Mouse (Mus musculus) lung, embryonic 16.5 days (tissue): Measurements from ENCODE around the gene Has3. TPM values are rescaled to one million over a fixed set of nuclear protein-coding genes. Genes with fewer than 3 reads are reported as not detected.
A peak's percentile ranks its signal among the peaks of the same experiment; 100 is the strongest.
"Not testable (repeated sequence)": the region's sequence is repeated elsewhere in the genome, so short reads cannot be mapped to it uniquely, and the experiment has no call there.

Experiments
- ATAC-seq: fragments of 200-750 bp; cut with Nextera tagmentation; 2 replicates; pipeline ENCODE4 v1.8.0; 2017; ENCODE audit warnings: low read depth, mild to moderate bottlenecking, moderate library complexity
- H3K27ac ChIP-seq: fragments of 300-500 bp; sonication (generic); 2 replicates; pipeline ENCODE4 v1.5.1; 2014; ENCODE audit warnings: mild to moderate bottlenecking, control low read depth, low read length
- H3K27me3 ChIP-seq: fragments of 300-500 bp; sonication (generic); 2 replicates; pipeline ENCODE4 v1.6.1; 2014; ENCODE audit warnings: low read depth, low read length, mixed read lengths; ENCODE audit not compliant: control insufficient read depth, insufficient read depth
- H3K36me3 ChIP-seq: fragments of 300-500 bp; sonication (generic); 2 replicates; pipeline ENCODE4 v1.6.1; 2014; ENCODE audit warnings: low read length; ENCODE audit not compliant: control insufficient read depth, insufficient read depth
- H3K4me1 ChIP-seq: fragments of 300-500 bp; sonication (generic); replicated peaks from 2 replicates; pipeline ENCODE4 v1.6.1; 2014; ENCODE audit warnings: low read length, mixed read lengths; ENCODE audit not compliant: control insufficient read depth, insufficient read depth
- H3K4me2 ChIP-seq: fragments of 300-500 bp; sonication (generic); 2 replicates; pipeline ENCODE4 v1.6.1; 2014; ENCODE audit warnings: low read depth, low read length, control low read depth
- H3K4me3 ChIP-seq: fragments of 300-500 bp; sonication (generic); 2 replicates; pipeline ENCODE4 v1.5.1; 2014; ENCODE audit warnings: mild to moderate bottlenecking, low read length, control low read depth
- H3K9ac ChIP-seq: fragments of 300-500 bp; sonication (generic); 2 replicates; pipeline ENCODE4 v1.6.1; 2014; ENCODE audit warnings: low read length, control low read depth
- H3K9me3 ChIP-seq: fragments of 300-500 bp; sonication (generic); 2 replicates; pipeline ENCODE4 v1.6.1; 2016; ENCODE audit warnings: low read length; ENCODE audit not compliant: control insufficient read depth
- WGBS: fragments of 180-500 bp; shearing (Covaris S2); extraction: QIAGEN DNeasy Blood & Tissue Kit; methylation state at CpG from one replicate; pipeline ENCODE4 v1.1.7; 2014; 5-methylcytosine and 5-hydroxymethylcytosine counted together
- polyA plus RNA-seq: library from polyadenylated mRNA; unstranded; fragments of >200 nt; fragmentation: Nextera tagmentation; extraction: Ambion mirVana; gene quantifications from 2 replicates; pipeline ENCODE4 v1.2.1, GENCODE M21; 2015

Gene Has3
- polyA plus RNA-seq, 1 experiment from 2014 or later: 0.23 TPM

DNA sequence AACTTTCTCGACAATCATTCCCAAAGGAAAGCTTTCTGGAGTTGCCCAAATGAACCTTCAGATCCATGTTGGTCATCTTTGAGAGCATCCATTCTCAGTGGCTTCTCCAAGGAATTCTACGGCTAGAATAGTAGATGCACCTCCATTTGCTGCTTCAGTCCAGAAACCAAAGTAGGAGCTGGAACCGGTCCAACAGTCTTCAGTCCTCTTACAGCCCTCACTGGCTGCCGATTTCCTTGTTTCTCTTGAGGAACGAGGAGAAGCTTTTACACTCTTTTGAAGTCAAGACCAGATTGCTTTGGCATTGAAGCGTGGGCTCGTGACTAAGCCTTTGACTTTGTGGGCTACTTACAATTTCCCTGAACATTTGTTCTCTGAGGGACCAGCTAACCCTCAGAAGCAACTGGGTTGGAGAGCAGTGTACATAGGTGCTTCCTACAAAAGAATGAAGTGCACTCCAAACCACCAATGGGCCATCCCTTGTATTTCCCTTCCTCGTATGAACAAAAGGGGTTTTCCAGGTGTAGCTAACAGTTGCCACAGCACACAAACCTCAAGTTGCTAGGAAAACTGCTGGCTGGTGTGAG, 10.2 kb downstream of the Has3 start:
- Histone ChIP-seq H3K4me2 (no peak overlapping the region), H3K9me3 (no peaks in the 10 kb centered on the region), H3K27ac (no peak overlapping the region), H3K27me3 (no peaks in the 10 kb centered on the region), H3K4me1 (no peaks in the 10 kb centered on the region), H3K4me3 (no peak overlapping the region), H3K36me3 (peaks cover 22% of the 10 kb centered on the region), H3K9ac (no peak overlapping the region)
- WGBS: 61% methylated on average over 8 of the region's 8 CpGs
- ATAC-seq: peak; percentile 42; the same call in 1 of the 2 replicates

DNA sequence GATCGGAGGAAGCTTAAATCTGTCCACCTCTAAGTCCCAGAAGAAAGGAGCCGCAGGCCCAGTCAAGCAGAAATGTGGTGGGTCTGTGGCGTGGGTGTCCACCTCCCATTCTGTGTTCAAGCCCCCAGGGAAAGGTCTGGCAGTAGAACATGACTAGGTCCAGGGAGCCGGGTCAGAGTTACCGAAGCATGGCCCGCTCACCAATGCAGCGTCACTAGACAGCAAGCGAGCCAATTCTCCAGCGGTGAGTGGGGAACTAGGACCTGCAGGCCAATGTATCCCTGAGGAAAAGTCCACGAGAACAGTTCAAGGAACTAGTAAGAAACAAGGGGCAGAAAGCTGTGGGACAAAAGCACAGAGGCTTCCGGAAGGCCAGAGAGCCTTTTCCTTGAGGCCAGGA, 14.1 kb downstream of the Has3 start:
- not testable (repeated sequence) for H3K27ac ChIP-seq, H3K4me1 ChIP-seq, ATAC-seq, H3K27me3 ChIP-seq, H3K4me2 ChIP-seq, H3K9me3 ChIP-seq, H3K4me3 ChIP-seq, H3K9ac ChIP-seq
- WGBS: 94% methylated on average over 11 of the region's 11 CpGs
- H3K36me3 ChIP-seq: peaks cover 33% of the 10 kb centered on the region

DNA sequence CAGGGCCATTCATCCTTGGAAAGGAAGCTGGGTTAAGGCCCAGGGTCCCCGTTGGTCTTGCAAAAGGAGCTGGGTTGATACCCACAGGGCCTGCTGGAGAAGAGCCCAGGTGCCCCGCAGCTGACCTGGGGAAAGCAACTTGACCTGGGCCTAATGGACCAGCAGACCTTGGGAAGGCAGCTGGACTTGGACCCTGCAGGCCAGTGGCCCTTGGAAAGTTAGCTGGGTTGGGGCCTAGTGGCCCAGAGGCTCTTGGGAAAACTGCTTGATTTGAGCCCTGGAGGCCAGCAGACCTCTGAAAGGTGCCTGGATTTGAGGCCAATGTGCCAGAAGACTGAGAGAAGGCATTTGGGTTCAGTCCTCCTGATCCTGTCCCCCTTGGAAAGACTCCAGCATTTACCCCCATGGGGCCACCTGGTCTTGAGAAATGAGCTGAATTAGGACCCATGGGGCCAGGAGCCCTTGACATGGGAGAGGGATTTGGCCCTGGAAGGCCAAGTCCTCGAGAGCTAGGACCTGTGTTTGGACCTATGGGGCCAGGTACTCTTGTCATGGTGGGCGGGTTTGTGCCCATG, 14.9 kb downstream of the Has3 start:
- not testable (repeated sequence) for H3K27ac ChIP-seq, H3K9me3 ChIP-seq, H3K9ac ChIP-seq, H3K4me1 ChIP-seq, H3K4me2 ChIP-seq, H3K27me3 ChIP-seq, ATAC-seq, H3K4me3 ChIP-seq
- 86% methylated on average over 4 of the region's 4 CpGs for WGBS
- H3K36me3 ChIP-seq: peaks cover 30% of the 10 kb centered on the region

DNA sequence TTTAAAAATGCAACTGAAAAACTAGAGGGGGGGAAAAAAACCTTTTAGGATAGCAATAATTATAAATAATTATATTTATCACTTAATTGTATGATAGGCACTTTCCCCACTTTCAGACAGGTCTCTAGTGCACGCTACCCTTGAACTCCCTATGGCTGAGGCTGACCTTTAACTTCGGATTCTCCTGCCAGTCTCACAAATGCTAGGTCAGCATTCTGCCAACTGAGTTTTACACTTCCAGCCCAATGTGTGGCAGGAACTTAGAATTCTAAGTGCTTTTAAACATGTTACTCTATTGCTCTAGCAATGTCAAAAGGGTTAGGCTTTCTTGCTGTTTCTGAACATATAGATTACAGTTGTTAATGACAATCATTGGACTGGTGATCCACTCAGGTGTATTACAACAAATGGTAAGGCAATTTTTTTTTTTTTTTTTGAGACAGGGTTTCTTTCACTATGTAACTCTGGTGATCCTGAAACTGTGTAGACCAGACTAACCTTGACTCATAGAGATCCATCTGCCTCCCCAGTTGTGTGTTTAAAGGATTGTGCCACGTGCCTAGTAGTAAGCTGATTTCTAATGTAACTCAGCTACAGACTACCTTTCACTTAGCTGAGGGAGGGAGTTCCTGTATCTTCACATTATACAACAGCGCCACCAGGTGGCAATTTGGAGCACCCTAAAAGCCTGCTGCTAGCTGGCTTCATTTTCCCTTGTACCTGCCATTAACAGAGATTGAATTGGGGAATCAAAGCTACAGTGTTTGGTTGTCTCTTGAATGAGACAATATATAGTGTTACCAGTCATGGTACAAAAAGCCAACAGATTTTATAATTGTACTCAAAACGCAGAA, 17.5 kb downstream of the Has3 start:
- H3K4me3 ChIP-seq: no peak overlapping the region
- H3K9me3 ChIP-seq: no peaks in the 10 kb centered on the region
- peak; percentile 50; the same call in 1 of the 2 replicates for ATAC-seq
- H3K27ac ChIP-seq: no peak overlapping the region
- H3K4me2 ChIP-seq: no peak overlapping the region
- H3K9ac ChIP-seq: no peak overlapping the region
- peaks cover 15% of the 10 kb centered on the region for H3K4me1 ChIP-seq
- 45% methylated on average over 5 of the region's 5 CpGs for WGBS
- H3K36me3 ChIP-seq: peaks cover 21% of the 10 kb centered on the region
- H3K27me3 ChIP-seq: no peaks in the 10 kb centered on the region

DNA sequence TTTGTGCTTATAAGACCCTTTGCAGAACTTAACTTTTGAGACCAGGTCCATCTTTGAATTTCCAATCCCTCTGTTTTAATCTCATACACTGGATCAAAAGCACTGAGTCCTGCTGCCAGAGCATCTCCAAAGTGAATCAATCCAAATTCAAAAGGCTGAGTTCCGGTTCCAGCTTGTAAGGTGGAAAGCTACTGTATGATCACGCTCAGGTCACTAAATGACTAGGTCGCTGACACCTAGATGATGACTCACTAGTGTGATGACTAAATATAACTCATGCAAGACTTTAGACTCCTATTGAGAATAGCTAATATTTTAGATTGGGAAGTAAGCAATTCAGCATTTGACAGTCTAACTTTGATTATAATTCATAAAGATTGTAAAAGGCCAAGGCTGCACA, 18.8 kb downstream of the Has3 start:
- Histone ChIP-seq H3K27me3 (no peaks in the 10 kb centered on the region), H3K36me3 (peaks cover 15% of the 10 kb centered on the region), H3K4me1 (peaks cover 15% of the 10 kb centered on the region), H3K9ac (no peak overlapping the region), H3K4me2 (no peak overlapping the region), H3K4me3 (no peak overlapping the region), H3K27ac (no peak overlapping the region), H3K9me3 (no peaks in the 10 kb centered on the region)
- WGBS: 68% methylated on average over 3 of the region's 3 CpGs
- ATAC-seq: no peak

DNA sequence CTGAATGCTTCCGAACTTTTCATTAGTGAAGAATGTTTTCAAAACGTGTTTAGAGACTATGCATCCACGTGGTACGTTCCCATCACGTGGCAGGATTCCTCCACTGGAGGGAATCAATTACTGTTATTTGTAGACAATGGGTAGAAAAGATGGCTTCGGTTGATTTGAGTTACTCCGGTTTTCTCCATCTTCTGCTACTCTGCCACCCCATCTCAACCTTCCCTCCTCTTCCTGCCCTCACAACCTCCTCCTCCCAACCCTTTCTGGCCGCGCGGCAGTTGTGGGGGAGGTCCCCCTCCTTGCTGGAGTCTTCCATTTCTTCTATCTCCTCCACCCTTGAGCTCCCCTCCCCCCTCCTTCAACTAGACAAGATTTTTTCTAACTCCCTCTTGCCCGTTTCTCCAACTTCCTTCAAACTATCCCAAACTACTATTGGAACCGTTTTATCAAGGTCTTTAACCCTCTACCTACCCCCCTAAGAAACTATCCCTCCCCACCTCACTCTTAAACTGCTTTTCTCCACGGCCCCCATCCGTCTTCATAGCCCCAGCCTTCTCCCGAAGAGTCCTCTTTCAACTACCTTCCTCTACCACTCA, 22.3 kb downstream of the Has3 start:
- Histone ChIP-seq H3K4me2 (peak overlapping the region; percentile 83), H3K4me3 (peak overlapping the region; percentile 94), H3K36me3 (0 out of 2 replicates have a peak, but pooled peaks cover 4% of the 10 kb centered on the region), H3K9ac (peak overlapping the region; percentile 97), H3K27me3 (no peaks in the 10 kb centered on the region), H3K9me3 (no peaks in the 10 kb centered on the region), H3K27ac (peak overlapping the region; percentile 96), H3K4me1 (peaks cover 24% of the 10 kb centered on the region)
- ATAC-seq: peak; percentile 39; the same call in 1 of the 2 replicates
- WGBS: 0% methylated on average over 15 of the region's 15 CpGs

DNA sequence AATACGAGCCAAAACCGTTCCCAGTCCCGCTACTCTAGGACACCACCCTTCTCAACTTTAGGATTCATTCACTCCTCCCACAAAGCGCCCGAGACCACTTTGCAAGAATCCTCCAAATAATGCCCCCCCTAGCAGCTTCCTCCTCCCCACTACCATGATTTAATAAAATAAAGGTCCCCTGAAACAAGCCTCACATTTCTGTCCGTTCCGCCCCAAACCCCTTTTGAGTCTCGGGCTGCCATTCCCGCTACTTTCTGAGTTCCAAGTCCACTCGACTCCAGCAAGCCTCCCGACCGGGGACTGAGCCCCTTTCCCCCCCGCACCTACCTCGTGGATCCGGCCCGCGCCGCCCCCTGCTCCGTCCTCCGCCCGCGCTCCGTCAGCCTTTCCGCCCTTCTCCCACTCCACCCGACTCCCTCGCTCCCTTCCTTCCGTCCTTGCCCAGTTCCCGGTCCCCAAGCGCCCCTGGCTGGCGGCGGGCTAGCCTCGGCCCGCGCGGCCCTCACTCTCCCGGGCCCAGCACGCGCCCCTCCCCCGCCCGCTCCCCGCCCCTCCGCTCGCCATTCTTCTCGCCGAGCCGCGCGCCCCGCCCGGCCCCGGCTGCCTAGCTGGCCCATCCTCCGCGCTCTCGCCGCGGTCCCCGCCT, 22.9 kb downstream of the Has3 start:
- ATAC-seq: peak; percentile 85
- Histone ChIP-seq H3K4me2 (peak overlapping the region; percentile 83), H3K27ac (peak overlapping the region; percentile 96), H3K4me1 (peaks cover 24% of the 10 kb centered on the region), H3K36me3 (0 out of 2 replicates have a peak, but pooled peaks cover 7% of the 10 kb centered on the region), H3K9ac (peak overlapping the region; percentile 97), H3K4me3 (peak overlapping the region; percentile 94), H3K9me3 (no peaks in the 10 kb centered on the region), H3K27me3 (no peaks in the 10 kb centered on the region)
- under 1% methylated on average over 55 of the region's 57 CpGs for WGBS

DNA sequence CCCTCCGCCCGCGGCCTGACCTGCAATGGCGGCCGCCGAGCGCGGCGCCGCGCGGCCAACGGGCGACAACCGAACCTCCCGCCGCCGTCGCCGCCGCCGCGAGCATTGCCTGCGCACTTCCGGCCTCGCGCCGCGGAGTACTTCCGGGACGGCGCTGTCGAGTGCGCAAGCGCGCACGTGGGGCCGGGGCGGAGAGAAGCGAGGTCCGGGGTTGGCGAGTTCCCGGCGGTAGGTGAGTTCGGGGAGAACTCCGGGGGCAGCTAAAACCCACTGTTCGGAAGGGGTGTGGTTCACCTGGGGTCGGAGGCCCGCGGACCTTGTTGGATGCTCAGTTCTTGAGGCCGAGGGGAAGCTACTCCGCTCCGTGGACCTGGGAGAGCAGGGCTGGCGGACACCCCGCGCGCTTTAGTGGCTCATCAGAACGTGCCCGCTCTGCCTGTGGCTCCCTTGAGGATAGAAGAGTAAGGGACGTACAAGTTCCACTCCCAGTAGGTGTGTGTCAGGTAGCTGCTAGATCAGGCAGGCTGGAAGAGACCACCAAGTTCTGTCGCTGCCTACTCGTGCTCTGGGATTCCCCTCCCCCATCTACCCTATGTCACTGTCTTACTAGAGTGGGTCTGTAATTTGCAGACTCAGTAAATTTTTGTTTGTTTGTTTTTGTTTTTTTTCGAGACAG, 23.6 kb downstream of the Has3 start, which contains the start of gene Utp4:
Gene Utp4, plus strand, starts transcription at position 156 of the 676 bp plus-strand sequence.
- under 1% methylated on average over 54 of the region's 63 CpGs for WGBS

More for the DNA sequence above, 23.6 kb downstream of the Has3 start, which contains the start of gene Utp4:
- Histone ChIP-seq H3K27ac (peak within 1 kb of the TSS; percentile 96), H3K4me3 (peak within 1 kb of the TSS; percentile 94), H3K27me3 (no peaks in the 10 kb centered on the region), H3K9ac (peak within 1 kb of the TSS; percentile 97), H3K36me3 (0 out of 2 replicates have a peak, but pooled peaks cover 8% of the 10 kb centered on the region), H3K9me3 (no peaks in the 10 kb centered on the region), H3K4me2 (peak within 1 kb of the TSS; percentile 83), H3K4me1 (peaks cover 24% of the 10 kb centered on the region)
- peak; percentile 96 for ATAC-seq
